Mouse (Mus musculus) erythroblast, embryonic 14.5 days (primary cell): Measurements from ENCODE around the gene Cnot6. TPM values are rescaled to one million over a fixed set of nuclear protein-coding genes. Genes with fewer than 3 reads are reported as not detected.

Source experiments
- H3K27me3 ChIP-seq: 2 replicates; pipeline ENCODE4 v1.6.1; 2012; ENCODE audit warnings: inconsistent platforms; ENCODE audit not compliant: control insufficient read depth
- H3K36me3 ChIP-seq: 2 replicates; pipeline ENCODE4 v1.6.1; 2012; ENCODE audit warnings: mild to moderate bottlenecking, inconsistent platforms; ENCODE audit not compliant: control insufficient read depth
- H3K4me1 ChIP-seq: 2 replicates; pipeline ENCODE4 v1.6.1; 2012; ENCODE audit warnings: inconsistent platforms; ENCODE audit not compliant: control insufficient read depth
- H3K4me3 ChIP-seq: replicated peaks from 2 replicates; pipeline ENCODE3; 2012; ENCODE audit warnings: moderate library complexity, mild to moderate bottlenecking, inconsistent platforms
- H3K9me3 ChIP-seq: 2 replicates; pipeline ENCODE4 v1.6.1; 2012; ENCODE audit warnings: low read length, inconsistent platforms, mixed read lengths; ENCODE audit not compliant: control insufficient read depth
- GATA1 ChIP-seq: IDR thresholded peaks from 2 replicates; pipeline ENCODE4 v1.6.1; 2012; ENCODE audit warnings: low read length, inconsistent platforms, mixed read lengths
- TAL1 ChIP-seq: IDR thresholded peaks from 3 replicates; pipeline ENCODE4 v1.6.1; 2012; ENCODE audit warnings: low read length, inconsistent platforms, mixed read lengths
- polyA plus RNA-seq: library from polyadenylated mRNA; stranded (reverse); fragments of >175 nt; gene quantifications from 2 replicates; pipeline ENCODE4 v1.2.3, GENCODE M21; 2012

Cnot6 gene
- polyA plus RNA-seq, 1 experiment = 0.94 TPM

- TF ChIP-seq TAL1 (no peak), GATA1 (no peak)
- Histone ChIP-seq H3K9me3 (no peaks in the 10 kb centered on the region), H3K4me1 (peaks cover 5% of the 10 kb centered on the region), H3K4me3 (no peak within 1 kb of the TSS), H3K36me3 (peaks cover 7% of the 10 kb centered on the region), H3K27me3 (peaks cover 5% of the 10 kb centered on the region)
Measured at GRCm38 (mm10) chr11:49663310-49663709, 49.2 kb downstream of the Cnot6 start, which contains the start of gene Scgb3a1. Gene Scgb3a1, plus strand, starts transcription at chr11:49663610.

GRCm38 (mm10) chr11:49662292-49662780 lies 50.2 kb downstream of the Cnot6 start:
- H3K27me3 ChIP-seq = peaks cover 5% of the 10 kb centered on the region
- peaks cover 5% of the 10 kb centered on the region for H3K4me1 ChIP-seq
- TF ChIP-seq GATA1 (no peak), TAL1 (no peak)
- no peak overlapping the region for H3K4me3 ChIP-seq
- no peaks in the 10 kb centered on the region for H3K9me3 ChIP-seq
- 0 out of 2 replicates have a peak, but pooled peaks cover 2% of the 10 kb centered on the region for H3K36me3 ChIP-seq

- H3K36me3 ChIP-seq = no peaks in the 10 kb centered on the region
- peaks cover 2% of the 10 kb centered on the region for H3K4me1 ChIP-seq
- H3K9me3 ChIP-seq = peaks cover 2% of the 10 kb centered on the region; the same call in 1 of the 2 replicates
- H3K27me3 ChIP-seq = peaks cover 5% of the 10 kb centered on the region
- TF ChIP-seq GATA1 (no peak), TAL1 (no peak)
- no peak overlapping the region for H3K4me3 ChIP-seq
Measured at GRCm38 (mm10) chr11:49659470-49659799, 53.1 kb downstream of the Cnot6 start.

GRCm38 (mm10) chr11:49658791-49659469 lies 53.6 kb downstream of the Cnot6 start:
- Histone ChIP-seq H3K9me3 (peaks cover 5% of the 10 kb centered on the region; the same call in 1 of the 2 replicates), H3K27me3 (peaks cover 5% of the 10 kb centered on the region), H3K4me3 (no peak overlapping the region), H3K4me1 (peaks cover 2% of the 10 kb centered on the region), H3K36me3 (no peaks in the 10 kb centered on the region)
- TF ChIP-seq TAL1 = no peak
- TF ChIP-seq GATA1 = no peak

- Histone ChIP-seq H3K4me1 (peaks cover 4% of the 10 kb centered on the region), H3K36me3 (no peaks in the 10 kb centered on the region), H3K9me3 (peaks cover 5% of the 10 kb centered on the region; the same call in 1 of the 2 replicates), H3K27me3 (peaks cover 5% of the 10 kb centered on the region), H3K4me3 (no peak overlapping the region)
- TF ChIP-seq TAL1 (no peak), GATA1 (no peak)
Measured at GRCm38 (mm10) chr11:49658065-49658464, 54.5 kb downstream of the Cnot6 start.

- Histone ChIP-seq H3K9me3 (peaks cover 5% of the 10 kb centered on the region; the same call in 1 of the 2 replicates), H3K36me3 (no peaks in the 10 kb centered on the region), H3K27me3 (no peaks in the 10 kb centered on the region), H3K4me3 (no peak overlapping the region), H3K4me1 (peaks cover 29% of the 10 kb centered on the region)
- TF ChIP-seq GATA1 (no peak), TAL1 (no peak)
Measured at GRCm38 (mm10) chr11:49655501-49655900, 57.0 kb downstream of the Cnot6 start.

- H3K9me3 ChIP-seq = peaks cover 5% of the 10 kb centered on the region; the same call in 1 of the 2 replicates
- H3K4me1 ChIP-seq = peaks cover 36% of the 10 kb centered on the region
- H3K4me3 ChIP-seq = no peak overlapping the region
- H3K36me3 ChIP-seq = no peaks in the 10 kb centered on the region
- no peak for TF ChIP-seq TAL1
- TF ChIP-seq GATA1 = no peak
- H3K27me3 ChIP-seq = no peaks in the 10 kb centered on the region
Measured at GRCm38 (mm10) chr11:49654651-49655050, 57.9 kb downstream of the Cnot6 start.

GRCm38 (mm10) chr11:49653079-49653408 lies 59.5 kb downstream of the Cnot6 start:
- H3K36me3 ChIP-seq = no peaks in the 10 kb centered on the region
- peaks cover 5% of the 10 kb centered on the region; the same call in 1 of the 2 replicates for H3K9me3 ChIP-seq
- H3K4me1 ChIP-seq = peaks cover 34% of the 10 kb centered on the region
- H3K4me3 ChIP-seq = peak overlapping the region; percentile 32
- H3K27me3 ChIP-seq = no peaks in the 10 kb centered on the region
- no peak for TF ChIP-seq TAL1
- TF ChIP-seq GATA1 = no peak

- H3K36me3 ChIP-seq = no peaks in the 10 kb centered on the region
- peaks cover 5% of the 10 kb centered on the region; the same call in 1 of the 2 replicates for H3K9me3 ChIP-seq
- H3K27me3 ChIP-seq = no peaks in the 10 kb centered on the region
- H3K4me1 ChIP-seq = peaks cover 34% of the 10 kb centered on the region
- TF ChIP-seq GATA1 (no peak), TAL1 (no peak)
- peak overlapping the region; percentile 32 for H3K4me3 ChIP-seq
Measured at GRCm38 (mm10) chr11:49652401-49653078, 60.0 kb downstream of the Cnot6 start.
